22 mouse cellular contexts compared by ENCODE assay signal in genomic region chr4:109989213-109989612, GRCm38 (mm10). TPM values are rescaled to one million over a fixed set of nuclear protein-coding genes. Genes with fewer than 3 reads are reported as not detected.
DNase-seq lines count a peak whose midpoint lies in the region; ATAC-seq and TF ChIP-seq lines count a peak whose summit lies in the region.
"Had no signal": no experiment of that assay in that cellular context is flagged by ENCODE, and none has a peak within 500 bp of the region (broad histone marks: within the 10 kb centered on the region; RNA-seq: fewer than 3 reads in every experiment).

No protein-coding gene starts in this region.

- H3K27me3 ChIP-seq in intestine, postnatal 0 days (replicated peaks; ENCODE audit: control insufficient read depth, insufficient read depth, low read length): peaks cover 68% of the 10 kb centered on the region
- peaks cover 69% of the 10 kb centered on the region for H3K27me3 ChIP-seq in intestine, embryonic 15.5 days (replicated peaks)
- peaks cover 84% of the 10 kb centered on the region for H3K27me3 ChIP-seq in midbrain, embryonic 14.5 days (ENCODE audit: control insufficient read depth, insufficient read depth, low read length)
- peaks cover 58% of the 10 kb centered on the region for H3K27me3 ChIP-seq in midbrain, embryonic 16.5 days (ENCODE audit: control insufficient read depth, insufficient read depth, low read depth, low read length)
- peaks cover 44% of the 10 kb centered on the region for H3K27me3 ChIP-seq in lung, postnatal 0 days (replicated peaks; ENCODE audit: insufficient read depth, low read length)

- no peak for TF ChIP-seq EP300 in lung, postnatal 0 days (IDR thresholded peaks at IDR 0.05)

- H3K4me3 ChIP-seq in intestine, postnatal 0 days (ENCODE audit: low read depth, low read length): no peak overlapping the region
- H3K4me3 ChIP-seq in intestine, embryonic 15.5 days (replicated peaks): no peak overlapping the region
- no peak overlapping the region for H3K4me3 ChIP-seq in midbrain, embryonic 14.5 days (replicated peaks; ENCODE audit: low read depth, low read length)
- no peak overlapping the region for H3K4me3 ChIP-seq in midbrain, embryonic 16.5 days (ENCODE audit: low read depth, low read length)
- no peak overlapping the region for H3K4me3 ChIP-seq in lung, postnatal 0 days (ENCODE audit: low read depth, low read length)
- H3K4me3 ChIP-seq: forebrain, embryonic 15.5 days; limb, embryonic 12.5 days; liver, embryonic 12.5 days; myocyte had no signal

- no peaks in the 10 kb centered on the region for H3K36me3 ChIP-seq in intestine, postnatal 0 days (ENCODE audit: control insufficient read depth, insufficient read depth)
- H3K36me3 ChIP-seq in intestine, embryonic 15.5 days: no peaks in the 10 kb centered on the region
- H3K36me3 ChIP-seq in midbrain, embryonic 14.5 days (ENCODE audit: control insufficient read depth, insufficient read depth, low read length): no peaks in the 10 kb centered on the region
- no peaks in the 10 kb centered on the region for H3K36me3 ChIP-seq in midbrain, embryonic 16.5 days (ENCODE audit: control insufficient read depth, insufficient read depth, low read length)
- no peaks in the 10 kb centered on the region for H3K36me3 ChIP-seq in lung, postnatal 0 days (ENCODE audit: insufficient read depth, low read length)
- H3K36me3 ChIP-seq: forebrain, embryonic 15.5 days; limb, embryonic 12.5 days; liver, embryonic 12.5 days had no signal

- peak; percentile 8 to 19 for DNase-seq in cerebellum, postnatal 10 days
- DNase-seq in cerebellum, adult 11 months: no peak
- DNase-seq in midbrain, embryonic 14.5 days: peak; percentile 12
- DNase-seq in lung, postnatal 0 days (ENCODE audit: low spot score): no peak
- DNase-seq in adrenal gland, postnatal 36 days: no peak
- DNase-seq: adrenal gland, adult 8-10 months; cerebellum, adult 11-12 months; cerebellum, postnatal 25 days; heart, postnatal 36 days; kidney, postnatal 14 days; lung, embryonic 14.5 days; lung, postnatal 4 days; thymus, postnatal 36 days had no signal

- TF ChIP-seq CTCF in intestine, postnatal 0 days (IDR thresholded peaks at IDR 0.05; ENCODE audit: low read depth): peak; percentile 24
- no peak for TF ChIP-seq CTCF in lung, postnatal 0 days (IDR thresholded peaks at IDR 0.05)

- ATAC-seq in intestine, postnatal 0 days: no peak
- no peak for ATAC-seq in intestine, embryonic 15.5 days
- ATAC-seq in midbrain, embryonic 14.5 days (ENCODE audit: low FRiP score, low TSS enrichment): no peak
- ATAC-seq in midbrain, embryonic 16.5 days: no peak
- no peak for ATAC-seq in lung, postnatal 0 days
- ATAC-seq: forebrain, embryonic 15.5 days; liver, embryonic 12.5 days had no signal

- no peak overlapping the region for H3K9ac ChIP-seq in intestine, postnatal 0 days (ENCODE audit: low read depth, low read length)
- H3K9ac ChIP-seq in intestine, embryonic 15.5 days: no peak overlapping the region
- no peak overlapping the region for H3K9ac ChIP-seq in midbrain, embryonic 14.5 days (replicated peaks; ENCODE audit: low read length)
- H3K9ac ChIP-seq in midbrain, embryonic 16.5 days (ENCODE audit: low read depth, low read length): no peak overlapping the region
- H3K9ac ChIP-seq in lung, postnatal 0 days (replicated peaks; ENCODE audit: low read depth): no peak overlapping the region
- H3K9ac ChIP-seq: forebrain, embryonic 15.5 days; hindbrain, embryonic 14.5 days; limb, embryonic 12.5 days; liver, embryonic 12.5 days; lung, embryonic 14.5 days had no signal

- H3K9me3 ChIP-seq in intestine, postnatal 0 days (ENCODE audit: control insufficient read depth): no peaks in the 10 kb centered on the region
- no peaks in the 10 kb centered on the region for H3K9me3 ChIP-seq in intestine, embryonic 15.5 days
- H3K9me3 ChIP-seq in midbrain, embryonic 14.5 days (ENCODE audit: control insufficient read depth, low read length): no peaks in the 10 kb centered on the region
- H3K9me3 ChIP-seq in midbrain, embryonic 16.5 days (replicated peaks; ENCODE audit: control insufficient read depth, low read length, poor library complexity, severe bottlenecking): no peaks in the 10 kb centered on the region; the same call in 1 of the 2 replicates
- no peaks in the 10 kb centered on the region for H3K9me3 ChIP-seq in lung, postnatal 0 days (ENCODE audit: low read length)
- H3K9me3 ChIP-seq: forebrain, embryonic 15.5 days; limb, embryonic 12.5 days; liver, embryonic 12.5 days had no signal

- no peak overlapping the region for H3K27ac ChIP-seq in intestine, postnatal 0 days (ENCODE audit: low read depth, low read length)
- H3K27ac ChIP-seq in intestine, embryonic 15.5 days: no peak overlapping the region
- no peak overlapping the region for H3K27ac ChIP-seq in midbrain, embryonic 14.5 days (replicated peaks; ENCODE audit: low read depth, low read length)
- no peak overlapping the region for H3K27ac ChIP-seq in midbrain, embryonic 16.5 days (ENCODE audit: low read length)
- H3K27ac ChIP-seq in lung, postnatal 0 days (ENCODE audit: low read length): no peak overlapping the region
- H3K27ac ChIP-seq: forebrain, embryonic 15.5 days; hindbrain, embryonic 14.5 days; limb, embryonic 12.5 days; liver, embryonic 12.5 days had no signal

- H3K4me2 ChIP-seq in intestine, postnatal 0 days (replicated peaks; ENCODE audit: low read depth): no peak overlapping the region
- no peak overlapping the region for H3K4me2 ChIP-seq in intestine, embryonic 15.5 days (replicated peaks)
- no peak overlapping the region for H3K4me2 ChIP-seq in midbrain, embryonic 14.5 days (ENCODE audit: low read length)
- H3K4me2 ChIP-seq in midbrain, embryonic 16.5 days (ENCODE audit: low read length): no peak overlapping the region
- H3K4me2 ChIP-seq in lung, postnatal 0 days (replicated peaks; ENCODE audit: low read depth, low read length): no peak overlapping the region
- H3K4me2 ChIP-seq: forebrain, embryonic 15.5 days; hindbrain, embryonic 14.5 days; limb, embryonic 12.5 days; liver, embryonic 12.5 days; lung, embryonic 14.5 days had no signal

- H3K4me1 ChIP-seq in intestine, postnatal 0 days (replicated peaks; ENCODE audit: control insufficient read depth, insufficient read depth, low read length): no peaks in the 10 kb centered on the region
- H3K4me1 ChIP-seq in intestine, embryonic 15.5 days (replicated peaks): no peaks in the 10 kb centered on the region
- no peaks in the 10 kb centered on the region for H3K4me1 ChIP-seq in midbrain, embryonic 14.5 days (ENCODE audit: control insufficient read depth, insufficient read depth, low read length)
- H3K4me1 ChIP-seq in midbrain, embryonic 16.5 days (ENCODE audit: control insufficient read depth, insufficient read depth, low read length): no peaks in the 10 kb centered on the region
- H3K4me1 ChIP-seq in lung, postnatal 0 days (ENCODE audit: insufficient read depth, low read depth, low read length): no peaks in the 10 kb centered on the region
- H3K4me1 ChIP-seq: liver, embryonic 12.5 days had no signal

- 35% methylated on average over 6 of the region's 6 CpGs for WGBS in intestine, postnatal 0 days
- WGBS in intestine, embryonic 15.5 days: 35% methylated on average over 6 of the region's 6 CpGs
- 31% methylated on average over 6 of the region's 6 CpGs for WGBS in midbrain, embryonic 14.5 days
- WGBS in midbrain, embryonic 16.5 days: 38% methylated on average over 6 of the region's 6 CpGs
- 34% methylated on average over 6 of the region's 6 CpGs for WGBS in lung, postnatal 0 days

RNA-seq across cellular contexts. Expression of gene Dmrta2, which starts 11.4 kb away (rescaled TPM):
- polyA plus RNA-seq in intestine, postnatal 0 days (2015; fragmentation: Nextera tagmentation; extraction: Ambion mirVana): not detected in 2 replicates
- polyA plus RNA-seq in intestine, embryonic 15.5 days (2015; fragmentation: Nextera tagmentation; extraction: Ambion mirVana): 0.05 TPM in 2 replicates
- 1.4 TPM in 2 replicates for polyA plus RNA-seq in midbrain, embryonic 14.5 days (2014; fragmentation: Nextera tagmentation; extraction: Ambion mirVana)
- polyA plus RNA-seq in midbrain, embryonic 16.5 days (2015; fragmentation: Nextera tagmentation; extraction: Ambion mirVana): 0.44 and 0.67 TPM in 2 replicates
- polyA plus RNA-seq in lung, postnatal 0 days (2015; fragmentation: Nextera tagmentation; extraction: Ambion mirVana): 0.05 TPM in 1 of 2 replicates, not detected in the other
- under 1 TPM in 1 of 2 experiments, not detected in 1; 0.13 TPM for total RNA-seq in adrenal gland, postnatal 36 days (2021)
- polyA plus RNA-seq: heart, embryonic 14.5 days had no signal

Comparison
In these comparisons a context has a peak if more than half of its experiments do, and no peak if none do; other contexts are left out.
1. DNase-seq: peak in cerebellum, postnatal 10 days (2 of 2) and midbrain, embryonic 14.5 days (single experiment); none in cerebellum, adult 11 months (single experiment), lung, postnatal 0 days (single experiment) and adrenal gland, postnatal 36 days (0 of 2).